Mouse (Mus musculus) embryonic fibroblast, embryonic 13.5 days (primary cell): ENCODE results near the gene Tcf19.

Experiments
- CTCF ChIP-seq: IDR thresholded peaks from 2 replicates; pipeline ENCODE4 v1.5.1; 2011; ENCODE audit warnings: mild to moderate bottlenecking, control low read depth, low read length, moderate library complexity, borderline replicate concordance; ENCODE audit not compliant: insufficient read depth
- POLR2A ChIP-seq: IDR thresholded peaks from 2 replicates; pipeline ENCODE4 v1.6.1; 2011; ENCODE audit warnings: low read depth, mild to moderate bottlenecking, control low read depth, low read length, moderate library complexity

- TF ChIP-seq CTCF (no peak), POLR2A (0 out of 2 replicates have a peak, but pooled peaks have one; percentile 13)
Observed at GRCm38 (mm10) chr17:35515911-35516640, 548 bp downstream of the Tcf19 start.
